In genomic region chr11:107299511-107300120, GRCm38 (mm10) we compare ENCODE assay signal across 28 mouse cellular contexts.
"Had no signal": no experiment of that assay in that cellular context is flagged by ENCODE, and none has a peak within 500 bp of the region (broad histone marks: within the 10 kb centered on the region; RNA-seq: fewer than 3 reads in every experiment).

No protein-coding gene starts in this region.

- ATAC-seq: forebrain, embryonic 13.5 days; forebrain, embryonic 14.5 days; forebrain, embryonic 15.5 days; forebrain, embryonic 16.5 days; forebrain, postnatal 0 days had no signal

- H3K4me3 ChIP-seq: embryonic facial prominence, embryonic 10.5 days; embryonic facial prominence, embryonic 12.5 days; embryonic facial prominence, embryonic 13.5 days; embryonic facial prominence, embryonic 15.5 days; erythroblast, embryonic 14.5 days; forebrain, embryonic 10.5 days; forebrain, embryonic 12.5 days; forebrain, embryonic 13.5 days; forebrain, embryonic 15.5 days; gastrocnemius, adult 2 months; heart, adult 2 months; heart, embryonic 10.5 days had no signal

- H3K27ac ChIP-seq: embryonic facial prominence, embryonic 10.5 days; embryonic facial prominence, embryonic 12.5 days; embryonic facial prominence, embryonic 13.5 days; embryonic facial prominence, embryonic 15.5 days; forebrain, embryonic 10.5 days; forebrain, embryonic 12.5 days; forebrain, embryonic 13.5 days; forebrain, embryonic 15.5 days; heart, adult 2 months; heart, embryonic 10.5 days had no signal

- H3K4me2 ChIP-seq: embryonic facial prominence, embryonic 12.5 days; embryonic facial prominence, embryonic 13.5 days; embryonic facial prominence, embryonic 15.5 days; forebrain, embryonic 12.5 days; forebrain, embryonic 13.5 days; forebrain, embryonic 15.5 days; heart, embryonic 11.5 days had no signal

- H3K9me3 ChIP-seq: embryonic facial prominence, embryonic 12.5 days; embryonic facial prominence, embryonic 13.5 days; embryonic facial prominence, embryonic 15.5 days; forebrain, embryonic 15.5 days; heart, embryonic 10.5 days had no signal

- H3K27me3 ChIP-seq: embryonic facial prominence, embryonic 12.5 days; embryonic facial prominence, embryonic 13.5 days; embryonic facial prominence, embryonic 15.5 days; forebrain, embryonic 12.5 days; forebrain, embryonic 13.5 days; forebrain, embryonic 15.5 days had no signal

- H3K4me1 ChIP-seq: embryonic facial prominence, embryonic 10.5 days; embryonic facial prominence, embryonic 12.5 days; embryonic facial prominence, embryonic 13.5 days; embryonic facial prominence, embryonic 15.5 days; forebrain, embryonic 10.5 days; forebrain, embryonic 12.5 days; forebrain, embryonic 13.5 days; forebrain, embryonic 15.5 days had no signal

- DNase-seq: cerebellum, adult 9-10 months; cerebellum, adult 9-11 months; cerebellum, postnatal 14 days; cerebellum, postnatal 25 days; cerebellum, postnatal 36 days; embryo, embryonic 11 days; forebrain, postnatal 0 days; gastrocnemius, adult 2 months; gastrocnemius, postnatal 10 days; gastrocnemius, postnatal 14 days; gastrocnemius, postnatal 25 days; gastrocnemius, postnatal 36 days; heart, adult 11 months; heart, adult 18-20 months; heart, adult 2 months had no signal

- H3K9ac ChIP-seq: embryonic facial prominence, embryonic 12.5 days; embryonic facial prominence, embryonic 13.5 days; embryonic facial prominence, embryonic 15.5 days; forebrain, embryonic 12.5 days; forebrain, embryonic 13.5 days; forebrain, embryonic 15.5 days; forebrain, postnatal 0 days had no signal
